Mouse (Mus musculus): ENCODE data around the gene Jarid2. TPM values are rescaled to one million over a fixed set of nuclear protein-coding genes. Genes with fewer than 3 reads are reported as not detected.

Jarid2 gene
- 10.0 and 12.3 TPM in 2 replicates for polyA plus RNA-seq (2015; fragmentation: Nextera tagmentation; extraction: Ambion mirVana)

DNA sequence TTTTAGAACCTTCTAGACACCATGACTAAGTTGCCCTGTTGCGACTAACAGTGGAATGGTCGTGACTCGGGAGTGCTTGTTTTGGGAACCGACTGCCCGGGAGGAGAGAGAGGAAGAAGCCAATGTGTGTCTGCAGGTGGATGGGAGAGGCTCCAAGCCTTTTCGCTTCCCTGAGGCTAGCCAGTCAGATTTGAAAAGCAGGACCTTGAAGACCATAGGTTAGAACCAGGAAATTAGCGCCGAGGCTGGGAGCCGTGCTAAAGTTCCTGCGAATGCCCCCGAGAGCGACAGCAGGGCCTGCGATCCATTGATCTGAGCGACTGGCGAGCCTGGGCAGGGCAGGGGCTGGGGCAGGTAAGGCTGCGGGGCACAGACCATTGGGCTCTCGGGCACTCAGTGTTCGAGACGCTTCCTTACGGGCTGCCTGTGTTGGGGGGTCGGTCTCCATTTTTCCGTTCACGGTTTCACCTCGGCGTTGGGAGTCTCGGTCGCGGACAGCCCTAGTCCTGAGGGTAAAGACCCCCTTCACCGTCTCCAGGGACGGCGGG, at the start of gene Jarid2:
TSS of gene Jarid2 (plus strand) at position 51 of the 548 bp plus-strand sequence.
- DNase-seq (ENCODE audit: low spot score) (peak; percentile 35), ATAC-seq (no peak)
- peak within 1 kb of the TSS; percentile 78 for H3K4me3 ChIP-seq (ENCODE audit: low read depth, low read length)
- H3K27ac ChIP-seq (ENCODE audit: low read length) = peak within 1 kb of the TSS; percentile 95
- no peaks in the 10 kb centered on the region for H3K27me3 ChIP-seq (replicated peaks; ENCODE audit: insufficient read depth, low read length)
- H3K36me3 ChIP-seq (ENCODE audit: insufficient read depth, low read length) = no peaks in the 10 kb centered on the region
- TF ChIP-seq EP300 (IDR thresholded peaks at IDR 0.05) (no peak), CTCF (IDR thresholded peaks at IDR 0.05) (no peak)
- H3K4me2 ChIP-seq (replicated peaks; ENCODE audit: low read depth, low read length) = peak within 1 kb of the TSS; percentile 96
- H3K9me3 ChIP-seq (ENCODE audit: low read length) = no peaks in the 10 kb centered on the region
- no peaks in the 10 kb centered on the region for H3K4me1 ChIP-seq (ENCODE audit: insufficient read depth, low read depth, low read length)
- WGBS = 4% methylated on average over 29 of the region's 31 CpGs
- H3K9ac ChIP-seq (replicated peaks; ENCODE audit: low read depth) = peak within 1 kb of the TSS; percentile 71

- no peak overlapping the region for H3K9ac ChIP-seq (replicated peaks; ENCODE audit: low read depth)
- H3K27ac ChIP-seq (ENCODE audit: low read length) = no peak overlapping the region
- ATAC-seq = no peak
- DNase-seq (ENCODE audit: low spot score) = no peak
- H3K9me3 ChIP-seq (ENCODE audit: low read length) = 0 out of 2 replicates have a peak, but pooled peaks cover 2% of the 10 kb centered on the region
- WGBS = 82% methylated on average over 7 of the region's 7 CpGs
- H3K4me3 ChIP-seq (ENCODE audit: low read depth, low read length) = no peak overlapping the region
- H3K27me3 ChIP-seq (replicated peaks; ENCODE audit: insufficient read depth, low read length) = no peaks in the 10 kb centered on the region
- H3K36me3 ChIP-seq (ENCODE audit: insufficient read depth, low read length) = no peaks in the 10 kb centered on the region
- no peaks in the 10 kb centered on the region for H3K4me1 ChIP-seq (ENCODE audit: insufficient read depth, low read depth, low read length)
- H3K4me2 ChIP-seq (replicated peaks; ENCODE audit: low read depth, low read length) = no peak overlapping the region
- TF ChIP-seq CTCF (IDR thresholded peaks at IDR 0.05) = no peak
These were observed 48.2 kb upstream of the Jarid2 start for GRCm38 (mm10) chr13:44681051-44681450.

GRCm38 (mm10) chr13:44688140-44688539, 41.1 kb upstream of the Jarid2 start:
- WGBS = 55% methylated on average over 3 of the region's 3 CpGs
- no peak for DNase-seq (ENCODE audit: low spot score)
- no peaks in the 10 kb centered on the region for H3K4me1 ChIP-seq (ENCODE audit: insufficient read depth, low read depth, low read length)
- no peak for ATAC-seq
- H3K4me2 ChIP-seq (replicated peaks; ENCODE audit: low read depth, low read length) = no peak overlapping the region
- H3K4me3 ChIP-seq (ENCODE audit: low read depth, low read length) = no peak overlapping the region
- H3K9me3 ChIP-seq (ENCODE audit: low read length) = no peaks in the 10 kb centered on the region
- no peaks in the 10 kb centered on the region for H3K36me3 ChIP-seq (ENCODE audit: insufficient read depth, low read length)
- H3K27ac ChIP-seq (ENCODE audit: low read length) = no peak overlapping the region
- no peaks in the 10 kb centered on the region for H3K27me3 ChIP-seq (replicated peaks; ENCODE audit: insufficient read depth, low read length)
- no peak overlapping the region for H3K9ac ChIP-seq (replicated peaks; ENCODE audit: low read depth)
- no peak for TF ChIP-seq CTCF (IDR thresholded peaks at IDR 0.05)
- no peak for TF ChIP-seq EP300 (IDR thresholded peaks at IDR 0.05)

GRCm38 (mm10) chr13:44697628-44698027, 31.6 kb upstream of the Jarid2 start:
- Histone ChIP-seq H3K27ac (ENCODE audit: low read length) (no peak overlapping the region), H3K9me3 (ENCODE audit: low read length) (no peaks in the 10 kb centered on the region), H3K27me3 (replicated peaks; ENCODE audit: insufficient read depth, low read length) (no peaks in the 10 kb centered on the region), H3K4me2 (replicated peaks; ENCODE audit: low read depth, low read length) (no peak overlapping the region), H3K4me3 (ENCODE audit: low read depth, low read length) (no peak overlapping the region), H3K4me1 (ENCODE audit: insufficient read depth, low read depth, low read length) (no peaks in the 10 kb centered on the region), H3K9ac (replicated peaks; ENCODE audit: low read depth) (no peak overlapping the region), H3K36me3 (ENCODE audit: insufficient read depth, low read length) (no peaks in the 10 kb centered on the region)
- TF ChIP-seq EP300 (IDR thresholded peaks at IDR 0.05) = no peak
- TF ChIP-seq CTCF (IDR thresholded peaks at IDR 0.05) = no peak
- WGBS = 85% methylated on average over 10 of the region's 10 CpGs
- DNase-seq (ENCODE audit: low spot score) (no peak), ATAC-seq (no peak)

DNA sequence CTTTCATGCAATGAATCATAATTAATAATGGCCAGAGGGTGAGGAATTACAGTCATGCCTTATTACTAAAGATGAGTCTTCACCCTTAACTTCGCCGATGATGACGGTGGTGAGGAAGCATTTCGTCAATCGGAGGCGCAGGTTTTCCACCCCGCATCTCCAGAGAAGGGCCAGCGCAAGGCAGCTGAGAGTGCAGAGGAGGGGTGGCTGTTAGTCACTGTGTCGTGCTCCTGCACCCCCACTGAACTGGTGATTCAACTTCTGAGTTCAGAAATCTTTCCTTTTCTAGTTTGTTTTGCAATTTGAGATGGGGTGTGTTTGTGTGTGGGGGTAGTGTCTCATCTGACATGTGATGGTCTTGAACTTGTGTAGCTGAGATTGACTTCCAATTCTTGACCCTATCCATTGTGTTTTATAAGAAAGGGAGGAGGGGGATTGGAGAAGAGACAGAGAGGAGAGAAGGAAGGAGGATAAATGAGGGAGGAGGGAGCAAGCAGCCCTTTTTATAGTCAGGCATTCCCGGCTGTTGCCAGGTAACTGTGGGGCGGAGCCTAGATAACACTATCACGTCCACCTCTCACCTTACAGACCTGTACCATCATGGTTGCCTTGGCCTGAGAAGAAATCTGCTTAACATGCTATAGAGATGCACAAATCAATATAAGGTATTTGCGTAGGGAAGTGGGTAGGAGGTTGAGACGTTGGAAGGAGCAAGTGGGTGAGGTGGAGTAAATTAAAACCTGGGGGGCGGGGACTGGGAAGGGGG, 25.1 kb upstream of the Jarid2 start:
- TF ChIP-seq CTCF (IDR thresholded peaks at IDR 0.05) = no peak
- TF ChIP-seq EP300 (IDR thresholded peaks at IDR 0.05) = no peak
- DNase-seq (ENCODE audit: low spot score) (no peak), ATAC-seq (no peak)
- H3K4me3 ChIP-seq (ENCODE audit: low read depth, low read length) = no peak overlapping the region
- WGBS = 81% methylated on average over 15 of the region's 15 CpGs
- H3K4me1 ChIP-seq (ENCODE audit: insufficient read depth, low read depth, low read length) = no peaks in the 10 kb centered on the region
- H3K9ac ChIP-seq (replicated peaks; ENCODE audit: low read depth) = no peak overlapping the region
- no peak overlapping the region for H3K4me2 ChIP-seq (replicated peaks; ENCODE audit: low read depth, low read length)
- no peak overlapping the region for H3K27ac ChIP-seq (ENCODE audit: low read length)
- no peaks in the 10 kb centered on the region for H3K9me3 ChIP-seq (ENCODE audit: low read length)
- no peaks in the 10 kb centered on the region for H3K36me3 ChIP-seq (ENCODE audit: insufficient read depth, low read length)
- H3K27me3 ChIP-seq (replicated peaks; ENCODE audit: insufficient read depth, low read length) = no peaks in the 10 kb centered on the region

DNA sequence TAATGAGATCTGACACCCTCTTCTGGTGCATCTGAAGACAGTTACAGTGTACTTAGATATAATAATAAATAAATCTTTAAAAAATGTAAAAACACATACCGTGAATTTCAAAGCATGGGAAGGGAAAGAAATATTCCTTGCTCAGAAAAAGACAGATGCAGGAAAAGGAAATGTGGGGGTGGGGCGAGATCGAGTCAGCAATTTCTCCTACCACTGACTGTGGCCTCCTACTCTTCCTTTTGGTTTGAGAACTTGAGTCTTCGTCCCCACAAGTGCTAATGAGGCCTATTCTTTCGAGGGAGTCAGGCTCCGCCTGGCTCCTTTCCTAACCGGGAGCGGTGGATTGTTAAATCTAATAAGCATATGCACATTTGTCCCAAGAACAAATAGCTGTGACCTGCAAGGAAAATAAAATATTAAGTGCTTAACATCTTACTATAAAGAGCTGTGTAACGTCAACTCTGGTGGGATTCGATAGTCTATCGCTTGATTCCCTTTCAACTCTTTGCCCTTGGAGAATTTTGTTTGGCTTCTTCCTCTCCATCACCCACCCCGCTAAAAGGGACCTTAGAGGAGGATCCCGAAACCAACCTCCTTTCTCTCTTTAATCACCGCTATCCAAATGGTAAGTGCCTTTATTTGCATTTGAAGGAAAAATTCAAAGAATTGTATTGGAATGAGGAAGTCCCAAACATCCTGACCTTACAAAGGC, 24.1 kb upstream of the Jarid2 start:
- ATAC-seq (no peak), DNase-seq (ENCODE audit: low spot score) (no peak)
- no peak overlapping the region for H3K4me2 ChIP-seq (replicated peaks; ENCODE audit: low read depth, low read length)
- no peak overlapping the region for H3K27ac ChIP-seq (ENCODE audit: low read length)
- H3K27me3 ChIP-seq (replicated peaks; ENCODE audit: insufficient read depth, low read length) = no peaks in the 10 kb centered on the region
- H3K9ac ChIP-seq (replicated peaks; ENCODE audit: low read depth) = no peak overlapping the region
- no peaks in the 10 kb centered on the region for H3K9me3 ChIP-seq (ENCODE audit: low read length)
- H3K36me3 ChIP-seq (ENCODE audit: insufficient read depth, low read length) = no peaks in the 10 kb centered on the region
- TF ChIP-seq EP300 (IDR thresholded peaks at IDR 0.05) (no peak), CTCF (IDR thresholded peaks at IDR 0.05) (no peak)
- no peak overlapping the region for H3K4me3 ChIP-seq (ENCODE audit: low read depth, low read length)
- no peaks in the 10 kb centered on the region for H3K4me1 ChIP-seq (ENCODE audit: insufficient read depth, low read depth, low read length)
- 51% methylated on average over 14 of the region's 14 CpGs for WGBS

Measured in lung, postnatal 0 days (tissue).